Mouse (Mus musculus) retina, adult 2 months (tissue): ENCODE results near the gene Ifi214.
"Not testable (repeated sequence)": the region's sequence is repeated elsewhere in the genome, so short reads cannot be mapped to it uniquely, and the experiment has no call there.

Source experiments
- DNase-seq: peaks from one replicate; pipeline ENCODE4 v3.0.0-alpha.2; 2012; ENCODE audit warnings: low read depth, low spot score

Gene Ifi214

DNA sequence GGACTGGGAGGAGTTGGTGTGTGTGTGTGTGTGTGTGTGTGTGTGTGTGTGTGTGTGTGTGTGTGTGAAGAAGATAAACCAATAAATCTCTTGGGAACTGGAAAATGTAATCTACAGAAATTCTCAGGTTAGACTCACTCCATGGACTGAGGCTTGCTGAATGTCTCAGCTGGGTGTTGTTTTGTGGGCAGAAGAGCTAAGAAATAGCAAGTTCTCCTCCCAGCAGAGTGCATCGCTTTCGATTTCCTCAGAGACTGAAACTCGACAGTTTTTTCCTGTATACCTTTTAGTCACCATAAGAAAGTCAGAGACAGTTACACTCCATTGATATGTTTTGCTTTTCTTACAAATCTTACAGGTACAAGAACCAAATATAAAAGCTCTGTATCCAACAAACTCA lies at the start of gene Ifi214:
Gene Ifi214 (minus strand): TSS at position 167 of the 400 bp plus-strand sequence.
- not testable (repeated sequence) for DNase-seq

DNA sequence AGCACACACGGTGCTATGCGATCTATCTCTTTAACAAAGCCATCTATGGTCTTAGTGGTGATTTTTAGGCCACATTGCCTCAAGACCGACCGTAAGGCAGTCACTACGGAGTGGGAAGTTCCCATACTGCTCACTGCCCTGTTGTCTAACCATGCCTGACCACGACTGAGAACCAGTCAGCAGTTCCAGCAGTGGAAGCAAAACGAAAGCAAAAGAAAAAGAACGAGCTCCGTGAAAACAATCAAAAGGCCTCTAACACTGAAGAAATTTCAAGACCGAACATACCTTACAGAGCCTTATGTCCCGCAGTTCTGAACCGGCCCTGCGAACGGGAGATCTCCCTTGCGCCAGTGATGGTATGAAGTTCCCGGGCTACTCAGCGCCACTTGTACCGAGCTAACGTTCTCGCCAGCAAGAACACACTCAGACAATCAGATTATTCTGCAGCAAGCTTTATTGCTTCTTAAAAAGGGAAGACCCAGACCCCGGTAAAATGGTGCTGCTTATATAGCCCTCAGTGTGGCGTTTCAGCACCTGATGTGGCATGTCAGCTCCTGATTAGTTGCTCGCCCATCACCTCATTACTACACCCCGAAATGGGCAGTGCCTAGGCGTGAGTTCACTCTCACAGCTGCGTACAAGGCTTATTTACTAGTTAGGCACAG lies 44.3 kb upstream of the Ifi214 start:
- no peak for DNase-seq

DNA sequence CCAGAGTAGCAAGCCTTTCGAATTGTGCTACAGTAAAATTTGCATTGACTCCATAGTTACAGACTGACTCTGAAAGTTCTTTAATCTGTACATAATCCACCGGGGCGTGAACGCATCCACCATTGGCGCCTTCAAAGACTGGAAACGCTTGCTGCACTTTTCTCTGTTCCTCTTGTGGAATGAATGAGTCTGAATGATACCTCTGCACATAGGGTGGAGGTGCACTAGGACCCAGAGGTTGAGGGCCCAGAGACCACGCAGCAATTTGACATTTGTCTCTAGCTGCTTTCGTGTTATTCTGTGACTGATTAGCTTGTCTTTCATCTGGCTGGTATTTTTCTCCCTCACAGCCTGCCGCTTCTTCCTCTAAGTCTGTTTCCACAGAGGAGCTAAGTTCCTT lies 43.3 kb upstream of the Ifi214 start:
- no peak for DNase-seq

DNA sequence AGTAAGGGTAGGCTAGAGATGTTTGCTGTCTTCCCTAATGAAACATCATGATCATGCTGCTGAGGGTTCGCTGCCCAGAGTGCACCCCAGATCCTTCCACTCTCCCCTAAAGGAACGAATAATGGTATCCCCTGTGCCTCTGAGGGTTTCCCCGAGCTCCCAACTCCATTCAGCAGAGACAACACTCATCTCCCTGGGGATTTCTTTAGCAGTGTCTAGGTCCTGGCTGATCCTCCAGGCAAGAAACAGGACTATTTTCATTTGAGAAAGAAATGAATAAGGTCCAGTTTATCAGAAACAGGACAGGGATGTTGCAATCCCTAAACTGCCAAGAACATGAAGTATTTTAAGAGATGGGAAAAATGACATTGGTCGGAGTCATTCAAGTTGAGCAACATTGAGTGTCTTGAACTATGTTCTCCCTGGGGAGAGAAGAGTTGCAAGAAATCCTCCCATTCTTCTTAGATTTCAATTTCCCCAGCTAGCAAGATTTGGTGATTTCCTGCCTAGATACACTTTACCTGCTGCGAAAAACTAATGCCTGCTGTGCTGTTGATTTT lies 14.8 kb upstream of the Ifi214 start:
- DNase-seq = not testable (repeated sequence)

DNA sequence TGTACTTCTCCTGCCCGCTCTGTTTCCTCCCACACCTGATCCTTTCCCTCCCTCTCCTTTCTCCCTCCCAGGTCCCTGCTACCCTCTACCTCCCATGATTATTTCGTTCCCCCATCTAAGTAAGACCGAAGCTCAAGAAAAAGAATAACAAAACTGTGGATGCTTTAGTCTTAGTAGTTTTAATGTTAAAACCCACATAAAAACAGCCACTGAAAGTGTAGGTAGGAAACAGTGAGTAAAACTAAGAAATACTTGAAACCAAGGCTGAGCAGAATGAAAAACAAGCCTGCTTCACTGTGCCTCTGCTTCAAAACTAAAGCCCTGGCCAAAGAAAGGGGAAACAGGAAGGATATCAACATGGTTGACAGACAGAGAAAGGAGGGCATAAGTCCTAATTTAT lies 13.0 kb upstream of the Ifi214 start:
- not testable (repeated sequence) for DNase-seq

DNA sequence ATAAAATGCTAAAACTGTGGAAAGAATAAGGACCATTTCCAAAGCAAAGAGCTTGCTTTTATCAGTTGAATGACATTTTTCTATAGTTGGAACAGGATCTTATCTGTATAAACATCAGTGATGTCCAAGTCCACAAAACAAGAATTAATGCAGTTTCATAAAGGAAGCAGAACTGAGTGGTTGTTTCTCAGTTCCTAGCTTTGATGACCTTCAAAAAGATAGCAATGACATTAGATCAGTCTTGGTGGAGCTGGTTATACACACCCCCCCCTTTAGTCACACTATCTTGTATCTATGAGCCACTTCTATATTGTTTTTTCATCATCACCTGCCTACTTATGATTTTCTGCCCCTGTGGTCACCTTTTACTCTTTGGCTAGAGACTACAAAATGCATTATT lies 14.3 kb downstream of the Ifi214 start:
- DNase-seq = no peak

DNA sequence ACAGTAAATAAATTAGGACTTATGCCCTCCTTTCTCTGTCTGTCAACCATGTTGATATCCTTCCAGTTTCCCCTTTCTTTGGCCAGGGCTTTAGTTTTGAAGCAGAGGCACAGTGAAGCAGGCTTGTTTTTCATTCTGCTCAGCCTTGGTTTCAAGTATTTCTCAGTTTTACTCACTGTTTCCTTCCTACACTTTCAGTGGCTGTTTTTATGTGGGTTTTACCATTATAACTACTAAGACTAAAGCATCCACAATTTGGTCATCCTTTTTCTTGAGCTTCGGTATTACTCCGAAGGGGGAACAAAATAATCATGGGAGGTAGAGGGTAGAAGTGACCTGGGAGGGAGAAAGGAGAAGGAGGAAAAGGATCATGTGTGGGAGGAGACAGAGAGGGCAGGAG lies 25.2 kb downstream of the Ifi214 start:
- DNase-seq = not testable (repeated sequence)

DNA sequence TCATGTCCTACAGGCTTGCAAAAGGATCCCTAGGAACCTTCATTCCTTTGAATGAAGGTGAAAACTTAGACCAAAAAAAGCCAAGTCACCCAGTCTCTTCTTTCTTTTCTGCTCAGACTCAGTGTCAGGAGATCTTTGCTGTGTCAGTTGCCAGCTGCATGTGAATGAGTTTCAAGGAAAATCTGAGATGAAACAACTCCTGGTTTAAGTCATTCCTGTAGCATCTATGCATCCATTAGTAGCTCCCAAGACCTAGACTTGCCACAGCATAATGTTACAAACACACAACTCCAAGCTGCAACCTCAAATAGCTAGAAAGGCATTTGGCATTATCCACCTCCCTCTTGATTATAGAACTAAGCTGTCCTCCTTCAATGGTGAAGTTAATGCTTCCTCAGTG lies 44.3 kb downstream of the Ifi214 start:
- not testable (repeated sequence) for DNase-seq

DNA sequence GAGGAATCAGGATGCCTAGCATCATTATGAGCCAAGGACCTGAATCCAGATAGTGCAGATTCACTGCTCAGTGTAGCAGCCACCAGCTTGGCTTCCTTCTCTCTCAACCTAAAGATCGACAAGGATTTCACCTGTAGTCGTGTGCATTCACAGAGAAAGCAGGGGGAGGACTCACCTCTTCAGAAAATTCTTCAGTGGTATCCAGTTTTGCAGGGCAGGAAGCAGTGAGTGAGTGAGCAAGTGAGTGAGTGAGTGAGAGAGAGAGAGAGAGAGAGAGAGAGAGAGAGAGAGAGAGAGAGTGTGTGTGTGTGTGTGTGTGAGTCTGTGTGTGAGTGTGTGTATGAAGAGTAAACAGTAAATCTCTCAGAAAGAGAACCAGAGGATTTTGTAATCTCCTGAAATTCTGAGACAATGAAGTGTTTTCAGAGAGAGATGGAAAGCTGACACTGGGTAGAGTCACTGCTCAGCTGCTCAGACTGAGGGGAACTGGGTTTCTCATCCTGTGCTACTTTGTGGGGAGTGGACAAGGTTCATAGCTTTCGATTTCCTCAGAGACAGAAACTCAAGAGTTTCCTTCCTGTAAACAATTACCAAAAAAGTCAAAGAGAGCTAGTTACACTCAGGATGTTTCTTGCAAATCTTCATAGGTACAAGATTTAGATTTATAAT lies 44.8 kb downstream of the Ifi214 start, which contains the start of gene Ifi206:
Gene Ifi206 (minus strand): TSS at position 230 of the 669 bp plus-strand sequence.
- DNase-seq = not testable (repeated sequence)

DNA sequence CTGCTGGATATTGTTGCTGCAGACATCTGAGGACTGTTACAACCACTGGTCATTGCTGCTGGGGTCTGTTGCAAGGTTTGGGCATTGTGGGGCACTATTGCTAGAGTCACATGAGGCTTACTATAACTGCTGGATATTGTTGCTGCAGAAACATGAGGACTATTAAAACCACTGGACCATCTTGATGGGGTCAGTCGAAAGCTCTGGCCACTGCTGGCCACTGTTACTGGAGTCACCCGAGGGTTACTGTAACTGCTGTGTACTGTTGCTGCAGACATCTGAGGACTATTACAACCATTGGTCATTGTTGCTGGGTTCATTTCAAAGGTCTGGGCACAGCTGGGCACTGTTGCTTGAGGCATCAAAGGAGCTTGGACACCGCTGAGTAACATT lies 54.6 kb downstream of the Ifi214 start:
- DNase-seq = not testable (repeated sequence)

DNA sequence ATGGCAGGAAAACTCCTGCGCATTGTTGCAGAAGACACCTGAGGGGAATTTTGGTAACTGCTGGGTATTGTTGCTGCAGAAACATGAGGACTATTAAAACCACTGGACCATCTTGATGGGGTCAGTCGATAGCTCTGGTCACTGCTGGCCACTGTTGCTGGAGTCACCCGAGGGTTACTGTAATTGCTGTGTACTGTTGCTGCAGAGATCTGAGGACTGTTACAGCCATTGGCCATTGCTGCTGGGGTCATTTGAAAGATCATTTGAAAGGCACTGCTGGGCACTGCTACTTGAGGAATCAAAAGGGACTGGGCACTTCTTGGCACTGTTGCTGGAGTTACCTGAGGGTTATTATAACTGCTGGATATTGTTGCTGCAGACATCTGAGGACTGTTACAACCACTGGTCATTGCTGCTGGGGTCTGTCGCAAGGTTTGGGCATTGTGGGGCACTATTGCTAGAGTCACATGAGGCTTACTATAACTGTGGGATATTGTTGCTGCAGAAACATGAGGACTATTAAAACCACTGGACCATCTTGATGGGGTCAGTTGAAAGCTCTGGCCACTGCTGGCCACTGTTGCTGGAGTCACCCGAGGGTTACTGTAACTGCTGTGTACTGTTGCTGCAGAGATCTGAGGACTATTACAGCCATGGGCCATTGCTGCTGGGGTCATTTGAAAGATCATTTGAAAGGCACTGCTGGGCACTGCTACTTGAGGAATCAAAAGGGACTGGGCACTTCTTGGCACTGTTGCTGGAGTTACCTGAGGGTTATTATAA lies 55.2 kb downstream of the Ifi214 start:
- not testable (repeated sequence) for DNase-seq
